Comparison of ENCODE assay signal across 12 mouse cellular contexts in the genomic region with DNA sequence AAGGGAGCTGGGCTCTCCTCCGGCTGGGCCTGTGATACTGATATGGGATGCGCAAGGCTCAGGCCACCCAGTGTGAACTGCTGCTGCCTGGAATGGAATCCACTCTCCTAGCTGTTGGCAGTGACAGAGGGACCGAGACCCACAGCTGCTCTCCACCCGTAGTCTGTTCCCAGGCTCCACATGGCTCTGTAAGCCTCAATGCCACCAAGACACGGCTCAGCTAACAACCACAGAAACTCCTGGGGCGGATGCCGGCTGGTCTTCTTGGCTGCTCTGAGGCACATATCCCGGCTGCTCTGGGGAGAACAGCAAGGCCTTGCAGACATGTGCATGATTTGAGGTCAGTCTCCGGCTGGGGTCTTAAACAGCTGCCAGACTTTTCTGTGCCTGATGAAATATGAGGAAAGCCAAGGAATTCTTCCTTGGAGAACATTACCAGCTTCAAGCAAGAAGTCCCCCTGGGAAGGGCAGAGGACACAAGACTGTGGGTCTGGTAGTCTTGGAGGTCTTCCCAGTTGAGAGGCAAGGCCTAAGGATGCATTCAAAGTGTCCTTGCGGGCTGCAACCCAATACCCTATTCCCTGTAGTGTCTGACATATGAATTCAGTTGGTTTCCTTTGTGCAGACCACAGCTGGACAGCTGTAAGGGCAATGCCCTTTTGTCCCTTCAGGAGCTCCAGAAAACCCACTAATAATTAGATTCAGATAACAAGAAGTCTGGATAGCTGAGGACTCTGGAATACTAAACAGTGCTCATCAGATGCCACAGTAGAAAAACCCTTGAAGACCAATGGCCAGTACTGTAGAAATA. TPM values are rescaled to one million over a fixed set of nuclear protein-coding genes. Genes with fewer than 3 reads are reported as not detected.
DNase-seq lines count a peak whose midpoint lies in the region; ATAC-seq and TF ChIP-seq lines count a peak whose summit lies in the region.
"Had no signal": no experiment of that assay in that cellular context is flagged by ENCODE, and none has a peak within 500 bp of the region (broad histone marks: within the 10 kb centered on the region; RNA-seq: fewer than 3 reads in every experiment).

No protein-coding gene starts in this region.

- H3K27me3 ChIP-seq in kidney, postnatal 0 days (ENCODE audit: insufficient read depth, low read length), result no peaks in the 10 kb centered on the region
- H3K27me3 ChIP-seq: neural tube, embryonic 12.5 days had no signal

- H3K27ac ChIP-seq in kidney, postnatal 0 days, result peak overlapping the region; percentile 19; the same call in 1 of the 2 replicates
- H3K27ac ChIP-seq: neural tube, embryonic 12.5 days had no signal

- peaks cover 13% of the 10 kb centered on the region for H3K4me1 ChIP-seq in kidney, postnatal 0 days (replicated peaks; ENCODE audit: insufficient read depth, low read length)

- H3K4me3 ChIP-seq in kidney, postnatal 0 days (replicated peaks; ENCODE audit: low read depth, low read length), result no peak overlapping the region
- H3K4me3 ChIP-seq: neural tube, embryonic 12.5 days had no signal

- H3K9ac ChIP-seq in kidney, postnatal 0 days (ENCODE audit: low read depth, low read length), result no peak overlapping the region
- H3K9ac ChIP-seq: forebrain, postnatal 0 days; neural tube, embryonic 12.5 days had no signal

- no peaks in the 10 kb centered on the region for H3K9me3 ChIP-seq in kidney, postnatal 0 days (replicated peaks; ENCODE audit: low read length)
- H3K9me3 ChIP-seq: G1E; neural tube, embryonic 12.5 days had no signal

- TF ChIP-seq POLR2A in brain, embryonic 14.5 days (IDR thresholded peaks at IDR 0.05; ENCODE audit: borderline replicate concordance, extremely low read depth, insufficient read depth, insufficient read length, poor library complexity, severe bottlenecking), result no peak

- TF ChIP-seq CTCF in kidney, postnatal 0 days (IDR thresholded peaks at IDR 0.05; ENCODE audit: low read depth), result no peak
- TF ChIP-seq CTCF in brain, embryonic 14.5 days (IDR thresholded peaks at IDR 0.05; ENCODE audit: borderline replicate concordance, extremely low read depth, insufficient read depth, insufficient read length), result no peak

- no peak for ATAC-seq in kidney, postnatal 0 days (replicated peaks; ENCODE audit: low FRiP score, low read depth)

- peak; percentile 48 for DNase-seq in kidney, postnatal 0 days (ENCODE audit: low spot score)
- no peak for DNase-seq in kidney, adult 11 months
- DNase-seq in brain, embryonic 14.5 days (ENCODE audit: low read depth), result peak; percentile 13
- DNase-seq in heart, adult 8-10 months (ENCODE audit: low spot score), result peak; percentile 62
- DNase-seq in lung, postnatal 14 days, result peak; percentile 34
- no peak for DNase-seq in ovary, postnatal 14 days (ENCODE audit: low spot score)
- no peak for DNase-seq in thymus, postnatal 14 days
- no peak for DNase-seq in adrenal gland, adult 2 months
- DNase-seq: thymus, postnatal 25 days had no signal

- H3K4me2 ChIP-seq in kidney, postnatal 0 days (ENCODE audit: low read length), result no peak overlapping the region
- H3K4me2 ChIP-seq: neural tube, embryonic 12.5 days had no signal

- no peaks in the 10 kb centered on the region for H3K36me3 ChIP-seq in kidney, postnatal 0 days (ENCODE audit: insufficient read depth, low read length)
- H3K36me3 ChIP-seq: G1E; neural tube, embryonic 12.5 days had no signal

- 49% methylated on average over 10 of the region's 10 CpGs for WGBS in kidney, postnatal 0 days

RNA-seq across cellular contexts. Expression of a gene that starts 17.1 kb away (rescaled TPM):
- 102 and 105 TPM in 2 replicates for polyA plus RNA-seq in kidney, postnatal 0 days (2015; fragmentation: Nextera tagmentation; extraction: Ambion mirVana)
- polyA plus RNA-seq in brain, embryonic 14.5 days (2012; rRNA removed), result not detected in 2 replicates
- not detected for total RNA-seq in heart, adult 8-10 months (2022)
- total RNA-seq in adrenal gland, adult 2 months (2021), result not detected
- not detected in 2 replicates for polyA plus RNA-seq in adrenal gland, adult 2 months (2012; rRNA removed)
- polyA plus RNA-seq: forebrain, postnatal 0 days; G1E; neural tube, embryonic 12.5 days had no signal

RNA-seq across cellular contexts. Expression of a gene that starts 40.3 kb away (rescaled TPM):
- polyA plus RNA-seq in kidney, postnatal 0 days (2015; fragmentation: Nextera tagmentation; extraction: Ambion mirVana), result 21.5 and 24.6 TPM in 2 replicates
- polyA plus RNA-seq in brain, embryonic 14.5 days (2012; rRNA removed), result not detected in 2 replicates
- total RNA-seq in heart, adult 8-10 months (2022), result 1 to 10 TPM; 3.5 to 8.8 (median 4.3) TPM
- total RNA-seq in adrenal gland, adult 2 months (2021), result under 1 TPM; 0.41 to 0.49 TPM
- polyA plus RNA-seq in adrenal gland, adult 2 months (2012; rRNA removed), result 0.18 and 0.22 TPM in 2 replicates
- total RNA-seq: forebrain, postnatal 0 days had no signal
- polyA plus RNA-seq: forebrain, postnatal 0 days; G1E; neural tube, embryonic 12.5 days had no signal

Comparison
In these comparisons a context has a peak if more than half of its experiments do, and no peak if none do; other contexts are left out.
1. DNase-seq: peak in kidney, postnatal 0 days (single experiment), brain, embryonic 14.5 days (single experiment), heart, adult 8-10 months (single experiment) and lung, postnatal 14 days (single experiment); none in kidney, adult 11 months (single experiment), ovary, postnatal 14 days (single experiment), thymus, postnatal 14 days (single experiment) and adrenal gland, adult 2 months (single experiment).
2. RNA of a gene that starts 17.1 kb away (polyA plus RNA-seq): 102 to 105 TPM in kidney, postnatal 0 days; not detected in brain, embryonic 14.5 days and not detected in adrenal gland, adult 2 months; every median in the first group is over 100 times any median in the second.
3. RNA of a gene that starts 40.3 kb away (polyA plus RNA-seq): 21.5 to 24.6 TPM in kidney, postnatal 0 days; 0.18 to 0.22 TPM in adrenal gland, adult 2 months and not detected in brain, embryonic 14.5 days; every median in the first group is over 10 times any median in the second.